Mouse (Mus musculus): ENCODE measurements at regions not wholly inside any gene's neighbourhood (a gene's known extent, or its start where the extent isn't known, plus 50 kb on each side); places are given as distances from the start of the nearest gene placed in this dataset.

- Histone ChIP-seq H3K27ac (no peak overlapping the region), H3K36me3 (no peaks in the 10 kb centered on the region), H3K4me1 (peaks cover 26% of the 10 kb centered on the region), H3K9me3 (no peaks in the 10 kb centered on the region), H3K4me3 (no peak overlapping the region), H3K27me3 (ENCODE audit: insufficient read depth, poor library complexity, severe bottlenecking) (no peaks in the 10 kb centered on the region)
- 88% methylated on average over 5 of the region's 5 CpGs for WGBS
- DNase-seq (ENCODE audit: low spot score): no peak
These were observed 107.1 kb upstream of the Rreb1 start for GRCm38 (mm10) chr13:37671109-37671508.

- H3K4me3 ChIP-seq: no peak overlapping the region
- no peak overlapping the region for H3K27ac ChIP-seq
- no peak for DNase-seq (ENCODE audit: low spot score)
- H3K4me1 ChIP-seq: peaks cover 45% of the 10 kb centered on the region
- H3K9me3 ChIP-seq: no peaks in the 10 kb centered on the region
- no peaks in the 10 kb centered on the region for H3K27me3 ChIP-seq (ENCODE audit: insufficient read depth, poor library complexity, severe bottlenecking)
- H3K36me3 ChIP-seq: no peaks in the 10 kb centered on the region
- 67% methylated on average over 12 of the region's 12 CpGs for WGBS
These were observed 103.4 kb upstream of the Rreb1 start for GRCm38 (mm10) chr13:37674676-37675350.

- Histone ChIP-seq H3K36me3 (no peaks in the 10 kb centered on the region), H3K27me3 (ENCODE audit: insufficient read depth, poor library complexity, severe bottlenecking) (no peaks in the 10 kb centered on the region), H3K27ac (no peak overlapping the region), H3K4me3 (no peak overlapping the region), H3K4me1 (peaks cover 51% of the 10 kb centered on the region), H3K9me3 (no peaks in the 10 kb centered on the region)
- WGBS: 80% methylated on average over 3 of the region's 3 CpGs
- DNase-seq (ENCODE audit: low spot score): no peak
These were observed 102.5 kb upstream of the Rreb1 start for GRCm38 (mm10) chr13:37675718-37676117.

GRCm38 (mm10) chr13:37676912-37677311, 101.3 kb upstream of the Rreb1 start:
- H3K27ac ChIP-seq: peak overlapping the region; percentile 64
- 55% methylated on average over 6 of the region's 6 CpGs for WGBS

GRCm38 (mm10) chr13:37678251-37678650, 99.9 kb upstream of the Rreb1 start:
- no peak for DNase-seq (ENCODE audit: low spot score)
- WGBS: 34% methylated on average over 12 of the region's 12 CpGs
- no peaks in the 10 kb centered on the region for H3K9me3 ChIP-seq
- no peaks in the 10 kb centered on the region for H3K27me3 ChIP-seq (ENCODE audit: insufficient read depth, poor library complexity, severe bottlenecking)
- H3K4me3 ChIP-seq: peak overlapping the region; percentile 5; the same call in 1 of the 2 replicates
- peak overlapping the region; percentile 66 for H3K27ac ChIP-seq
- no peaks in the 10 kb centered on the region for H3K36me3 ChIP-seq
- peaks cover 55% of the 10 kb centered on the region for H3K4me1 ChIP-seq

More at GRCm38 (mm10) chr13:37676912-37677311, 101.3 kb upstream of the Rreb1 start:
- H3K4me1 ChIP-seq: peaks cover 58% of the 10 kb centered on the region
- no peaks in the 10 kb centered on the region for H3K9me3 ChIP-seq
- DNase-seq (ENCODE audit: low spot score): no peak
- no peaks in the 10 kb centered on the region for H3K36me3 ChIP-seq
- H3K27me3 ChIP-seq (ENCODE audit: insufficient read depth, poor library complexity, severe bottlenecking): no peaks in the 10 kb centered on the region
- H3K4me3 ChIP-seq: no peak overlapping the region

- no peak for DNase-seq (ENCODE audit: low spot score)
- Histone ChIP-seq H3K9me3 (no peaks in the 10 kb centered on the region), H3K27me3 (ENCODE audit: insufficient read depth, poor library complexity, severe bottlenecking) (no peaks in the 10 kb centered on the region), H3K4me1 (peaks cover 55% of the 10 kb centered on the region), H3K4me3 (no peak overlapping the region), H3K27ac (peak overlapping the region; percentile 66), H3K36me3 (no peaks in the 10 kb centered on the region)
- 83% methylated on average over 9 of the region's 9 CpGs for WGBS
These were observed 99.4 kb upstream of the Rreb1 start for GRCm38 (mm10) chr13:37678772-37679171.

GRCm38 (mm10) chr13:37680837-37681619, 97.2 kb upstream of the Rreb1 start:
- no peak for DNase-seq (ENCODE audit: low spot score)
- H3K27ac ChIP-seq: no peak overlapping the region
- H3K36me3 ChIP-seq: no peaks in the 10 kb centered on the region

GRCm38 (mm10) chr13:37683045-37683679, 95.0 kb upstream of the Rreb1 start:
- 85% methylated on average over 6 of the region's 6 CpGs for WGBS
- no peak for DNase-seq (ENCODE audit: low spot score)
- H3K4me3 ChIP-seq: no peak overlapping the region
- no peaks in the 10 kb centered on the region for H3K27me3 ChIP-seq (ENCODE audit: insufficient read depth, poor library complexity, severe bottlenecking)
- no peaks in the 10 kb centered on the region for H3K36me3 ChIP-seq
- H3K27ac ChIP-seq: no peak overlapping the region
- H3K4me1 ChIP-seq: peaks cover 34% of the 10 kb centered on the region
- no peaks in the 10 kb centered on the region for H3K9me3 ChIP-seq

More at GRCm38 (mm10) chr13:37680837-37681619, 97.2 kb upstream of the Rreb1 start:
- no peaks in the 10 kb centered on the region for H3K27me3 ChIP-seq (ENCODE audit: insufficient read depth, poor library complexity, severe bottlenecking)
- H3K9me3 ChIP-seq: no peaks in the 10 kb centered on the region
- H3K4me3 ChIP-seq: no peak overlapping the region
- H3K4me1 ChIP-seq: peaks cover 48% of the 10 kb centered on the region
- 36% methylated on average over 4 of the region's 4 CpGs for WGBS

GRCm38 (mm10) chr13:37685617-37686016, 92.6 kb upstream of the Rreb1 start:
- H3K9me3 ChIP-seq: no peaks in the 10 kb centered on the region
- WGBS: 64% methylated on average over 2 of the region's 2 CpGs
- H3K27ac ChIP-seq: no peak overlapping the region
- H3K4me3 ChIP-seq: no peak overlapping the region
- DNase-seq (ENCODE audit: low spot score): no peak
- peaks cover 13% of the 10 kb centered on the region; the same call in 1 of the 2 replicates for H3K4me1 ChIP-seq
- no peaks in the 10 kb centered on the region for H3K36me3 ChIP-seq
- no peaks in the 10 kb centered on the region for H3K27me3 ChIP-seq (ENCODE audit: insufficient read depth, poor library complexity, severe bottlenecking)

- H3K27ac ChIP-seq: no peak overlapping the region
- no peak overlapping the region for H3K4me3 ChIP-seq
- 71% methylated on average over 2 of the region's 2 CpGs for WGBS
- no peaks in the 10 kb centered on the region for H3K36me3 ChIP-seq
- 0 out of 2 replicates have a peak, but pooled peaks cover 8% of the 10 kb centered on the region for H3K4me1 ChIP-seq
- H3K27me3 ChIP-seq (ENCODE audit: insufficient read depth, poor library complexity, severe bottlenecking): no peaks in the 10 kb centered on the region
- DNase-seq (ENCODE audit: low spot score): no peak
- no peaks in the 10 kb centered on the region for H3K9me3 ChIP-seq
These were observed 92.1 kb upstream of the Rreb1 start for GRCm38 (mm10) chr13:37686109-37686508.

GRCm38 (mm10) chr13:37689127-37689777, 88.9 kb upstream of the Rreb1 start:
- DNase-seq (ENCODE audit: low spot score): no peak
- H3K9me3 ChIP-seq: no peaks in the 10 kb centered on the region
- 92% methylated on average over 6 of the region's 6 CpGs for WGBS
- no peaks in the 10 kb centered on the region for H3K27me3 ChIP-seq (ENCODE audit: insufficient read depth, poor library complexity, severe bottlenecking)
- H3K27ac ChIP-seq: no peak overlapping the region
- H3K36me3 ChIP-seq: no peaks in the 10 kb centered on the region
- H3K4me3 ChIP-seq: no peak overlapping the region
- H3K4me1 ChIP-seq: no peaks in the 10 kb centered on the region

GRCm38 (mm10) chr13:37691855-37692445, 86.2 kb upstream of the Rreb1 start:
- no peaks in the 10 kb centered on the region for H3K36me3 ChIP-seq
- DNase-seq (ENCODE audit: low spot score): no peak
- no peaks in the 10 kb centered on the region for H3K27me3 ChIP-seq (ENCODE audit: insufficient read depth, poor library complexity, severe bottlenecking)
- no peak overlapping the region for H3K27ac ChIP-seq
- no peaks in the 10 kb centered on the region for H3K9me3 ChIP-seq
- H3K4me3 ChIP-seq: no peak overlapping the region
- 85% methylated on average over 5 of the region's 5 CpGs for WGBS
- H3K4me1 ChIP-seq: no peaks in the 10 kb centered on the region

Measured in heart, embryonic 10.5 days (tissue).